Mouse (Mus musculus) limb, embryonic 15.5 days (tissue): ENCODE measurements at regions not wholly inside any gene's neighbourhood (a gene's known extent, or its start where the extent isn't known, plus 50 kb on each side); places are given as distances from the start of the nearest gene placed in this dataset.
A peak's percentile ranks its signal among the peaks of the same experiment; 100 is the strongest.

Experiments used
- ATAC-seq: fragments of 200-750 bp; cut with Nextera tagmentation; 2 replicates; pipeline ENCODE4 v1.8.0; 2017; ENCODE audit warnings: low read depth, moderate TSS enrichment; ENCODE audit not compliant: insufficient number of reproducible peaks, low FRiP score, low TSS enrichment
- H3K27ac ChIP-seq: fragments of 300-500 bp; sonication (generic); 2 replicates; pipeline ENCODE4 v1.5.1; 2015; ENCODE audit warnings: moderate library complexity, mild to moderate bottlenecking, inconsistent platforms
- H3K27me3 ChIP-seq: fragments of 300-500 bp; sonication (generic); 2 replicates; pipeline ENCODE4 v1.6.1; 2015; ENCODE audit warnings: inconsistent platforms
- H3K36me3 ChIP-seq: fragments of 300-500 bp; sonication (generic); 2 replicates; pipeline ENCODE4 v1.6.1; 2015; ENCODE audit warnings: inconsistent platforms
- H3K4me1 ChIP-seq: fragments of 300-500 bp; sonication (generic); 2 replicates; pipeline ENCODE4 v1.6.1; 2015; ENCODE audit warnings: inconsistent platforms
- H3K4me2 ChIP-seq: fragments of 300-500 bp; sonication (generic); 2 replicates; pipeline ENCODE4 v1.6.1; 2015; ENCODE audit warnings: mild to moderate bottlenecking, inconsistent platforms
- H3K4me3 ChIP-seq: fragments of 300-500 bp; sonication (generic); 2 replicates; pipeline ENCODE4 v1.5.1; 2015; ENCODE audit warnings: mild to moderate bottlenecking, inconsistent platforms
- H3K9ac ChIP-seq: fragments of 300-500 bp; sonication (generic); 2 replicates; pipeline ENCODE4 v1.6.1; 2015; ENCODE audit warnings: inconsistent platforms
- H3K9me3 ChIP-seq: fragments of 300-500 bp; sonication (generic); 2 replicates; pipeline ENCODE4 v1.6.1; 2016; ENCODE audit warnings: inconsistent platforms
- WGBS: fragments of 180-500 bp; shearing (Covaris S2); methylation state at CpG from one replicate; pipeline ENCODE4 v1.1.7; 2015; 5-methylcytosine and 5-hydroxymethylcytosine counted together

DNA sequence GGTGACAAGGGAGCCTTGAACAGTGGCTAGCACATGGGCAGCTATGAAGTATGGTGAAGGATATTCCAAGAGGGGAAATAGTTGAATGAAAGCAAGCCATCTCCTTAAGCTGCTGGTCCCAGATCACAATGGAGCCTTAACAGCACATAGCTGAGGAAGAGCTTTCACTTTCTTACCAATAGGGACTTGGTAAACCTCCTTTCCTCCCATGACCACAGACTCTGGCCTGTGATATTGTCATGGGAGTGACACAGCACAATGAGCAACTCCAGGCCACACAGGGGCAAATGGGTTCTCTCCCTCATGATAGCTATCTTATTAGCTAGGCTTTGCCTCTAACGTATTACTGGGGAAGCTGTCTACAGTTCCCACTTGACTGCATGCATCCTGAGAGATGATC is 113.5 kb upstream of the Snx19 start:
- no peak for ATAC-seq
- H3K4me3 ChIP-seq, result no peak overlapping the region
- no peak overlapping the region for H3K27ac ChIP-seq
- 81% methylated on average over 1 of the region's 1 CpGs for WGBS
- no peak overlapping the region for H3K4me2 ChIP-seq
- no peaks in the 10 kb centered on the region for H3K9me3 ChIP-seq
- no peaks in the 10 kb centered on the region for H3K27me3 ChIP-seq
- no peak overlapping the region for H3K9ac ChIP-seq
- H3K36me3 ChIP-seq, result no peaks in the 10 kb centered on the region
- H3K4me1 ChIP-seq, result peaks cover 10% of the 10 kb centered on the region

DNA sequence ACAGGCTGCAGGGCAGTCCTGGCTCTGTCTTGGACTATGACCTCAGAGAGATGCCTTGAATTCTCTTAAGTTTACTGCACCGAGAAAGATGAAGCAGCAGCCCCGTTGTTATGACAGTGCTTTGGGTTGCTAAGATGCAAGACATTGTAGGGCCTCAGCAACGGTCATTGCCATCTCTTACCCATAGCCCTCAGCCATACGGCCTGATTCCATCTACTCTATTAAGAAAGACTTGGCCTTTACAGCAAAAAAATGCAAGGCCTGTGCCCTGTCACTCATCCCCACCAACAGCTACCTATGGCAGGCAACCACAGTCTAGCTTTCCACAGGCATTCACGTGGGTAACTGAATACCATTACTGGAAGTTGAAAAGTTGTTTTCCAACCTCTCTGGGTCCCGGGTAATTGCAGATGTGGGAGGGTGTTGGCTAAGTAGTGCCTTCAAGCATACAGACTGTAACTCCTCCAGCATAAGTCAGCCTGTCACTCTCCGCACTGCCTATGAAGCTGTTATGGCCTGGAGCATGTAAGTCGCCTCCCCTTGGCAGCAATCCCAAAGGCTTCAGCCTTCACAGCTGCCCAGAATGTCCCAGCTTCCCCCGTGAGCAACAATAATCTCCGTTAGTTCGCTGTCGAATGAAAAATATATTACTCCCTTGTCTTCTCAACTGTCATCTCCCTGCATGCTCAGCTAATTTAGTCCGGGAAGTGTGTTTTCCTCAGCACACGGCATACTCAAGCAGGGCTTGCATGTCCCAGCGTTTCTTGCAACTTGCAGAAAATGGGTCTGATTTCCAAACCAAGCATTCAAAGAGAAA is 112.3 kb upstream of the Snx19 start:
- H3K27me3 ChIP-seq, result no peaks in the 10 kb centered on the region
- H3K4me1 ChIP-seq, result peaks cover 10% of the 10 kb centered on the region
- H3K9ac ChIP-seq, result no peak overlapping the region
- H3K4me3 ChIP-seq, result no peak overlapping the region
- H3K36me3 ChIP-seq, result no peaks in the 10 kb centered on the region
- ATAC-seq, result peak; percentile 63
- WGBS, result 34% methylated on average over 15 of the region's 15 CpGs
- no peak overlapping the region for H3K27ac ChIP-seq
- no peaks in the 10 kb centered on the region for H3K9me3 ChIP-seq
- H3K4me2 ChIP-seq, result peak overlapping the region; percentile 10; the same call in 1 of the 2 replicates

DNA sequence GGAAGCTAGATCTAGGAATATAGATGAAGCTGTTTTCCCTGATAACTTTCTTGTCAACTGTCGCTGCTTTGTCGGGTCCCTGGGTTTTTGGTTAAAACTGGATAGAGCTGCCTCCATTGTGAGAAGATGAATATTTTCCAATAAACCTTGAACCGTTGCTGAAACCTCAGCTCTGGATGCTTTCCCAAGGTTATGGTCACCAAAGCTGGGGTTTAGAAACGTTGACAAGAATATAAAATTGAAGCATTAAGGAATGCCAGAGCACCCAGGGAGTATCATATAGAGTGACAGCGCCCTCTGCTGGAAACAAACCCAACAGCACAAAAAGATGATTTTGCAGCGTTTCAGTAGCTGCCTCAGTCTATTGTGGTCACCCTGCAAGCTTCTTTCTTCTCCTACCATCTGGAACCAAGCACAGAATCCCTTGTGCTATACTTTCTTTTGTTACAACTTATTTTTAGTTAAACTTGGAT is 111.7 kb upstream of the Snx19 start:
- Histone ChIP-seq H3K4me2 (peak overlapping the region; percentile 10; the same call in 1 of the 2 replicates), H3K9ac (no peak overlapping the region), H3K4me3 (no peak overlapping the region), H3K27ac (no peak overlapping the region), H3K9me3 (no peaks in the 10 kb centered on the region), H3K4me1 (peaks cover 10% of the 10 kb centered on the region), H3K36me3 (no peaks in the 10 kb centered on the region), H3K27me3 (no peaks in the 10 kb centered on the region)
- 28% methylated on average over 6 of the region's 6 CpGs for WGBS
- no peak for ATAC-seq

DNA sequence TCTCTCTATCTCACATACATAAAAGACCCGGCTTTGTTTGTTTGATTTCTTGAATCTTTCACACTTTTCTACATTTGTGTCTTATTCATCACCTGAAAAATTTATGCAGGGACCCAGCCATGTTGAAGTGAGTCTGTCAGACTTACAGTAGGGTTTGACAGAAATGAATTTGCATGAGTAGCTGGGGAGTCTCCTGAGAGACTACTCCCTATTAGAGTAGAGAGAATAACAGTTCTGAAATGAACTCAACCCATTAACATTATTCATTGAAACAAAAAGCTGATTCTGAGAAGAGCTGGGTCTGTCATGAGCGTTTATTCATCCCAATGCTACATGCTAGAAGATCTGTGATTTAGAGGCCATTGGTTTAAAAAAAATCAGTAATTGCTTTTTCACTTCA is 82.0 kb upstream of the Snx19 start:
- no peaks in the 10 kb centered on the region for H3K27me3 ChIP-seq
- H3K4me3 ChIP-seq, result no peak overlapping the region
- ATAC-seq, result no peak
- no peaks in the 10 kb centered on the region for H3K36me3 ChIP-seq
- WGBS, result 87% methylated on average over 2 of the region's 2 CpGs
- no peak overlapping the region for H3K9ac ChIP-seq
- no peaks in the 10 kb centered on the region for H3K4me1 ChIP-seq
- H3K27ac ChIP-seq, result no peak overlapping the region
- no peaks in the 10 kb centered on the region for H3K9me3 ChIP-seq
- no peak overlapping the region for H3K4me2 ChIP-seq

- no peak overlapping the region for H3K27ac ChIP-seq
- H3K4me1 ChIP-seq, result no peaks in the 10 kb centered on the region
- H3K9me3 ChIP-seq, result no peaks in the 10 kb centered on the region
- no peak overlapping the region for H3K4me2 ChIP-seq
- 23% methylated on average over 4 of the region's 4 CpGs for WGBS
- no peaks in the 10 kb centered on the region for H3K36me3 ChIP-seq
- no peak for ATAC-seq
- H3K4me3 ChIP-seq, result no peak overlapping the region
- no peak overlapping the region for H3K9ac ChIP-seq
- H3K27me3 ChIP-seq, result no peaks in the 10 kb centered on the region
Measured at GRCm38 (mm10) chr9:30353965-30354364, 72.9 kb upstream of the Snx19 start.

GRCm38 (mm10) chr9:30355642-30356041 is 71.3 kb upstream of the Snx19 start:
- H3K4me1 ChIP-seq, result no peaks in the 10 kb centered on the region
- WGBS, result 90% methylated on average over 2 of the region's 2 CpGs
- H3K36me3 ChIP-seq, result no peaks in the 10 kb centered on the region
- no peak for ATAC-seq
- no peak overlapping the region for H3K4me2 ChIP-seq
- no peak overlapping the region for H3K4me3 ChIP-seq
- no peak overlapping the region for H3K9ac ChIP-seq
- H3K27ac ChIP-seq, result no peak overlapping the region
- H3K9me3 ChIP-seq, result no peaks in the 10 kb centered on the region
- no peaks in the 10 kb centered on the region for H3K27me3 ChIP-seq

DNA sequence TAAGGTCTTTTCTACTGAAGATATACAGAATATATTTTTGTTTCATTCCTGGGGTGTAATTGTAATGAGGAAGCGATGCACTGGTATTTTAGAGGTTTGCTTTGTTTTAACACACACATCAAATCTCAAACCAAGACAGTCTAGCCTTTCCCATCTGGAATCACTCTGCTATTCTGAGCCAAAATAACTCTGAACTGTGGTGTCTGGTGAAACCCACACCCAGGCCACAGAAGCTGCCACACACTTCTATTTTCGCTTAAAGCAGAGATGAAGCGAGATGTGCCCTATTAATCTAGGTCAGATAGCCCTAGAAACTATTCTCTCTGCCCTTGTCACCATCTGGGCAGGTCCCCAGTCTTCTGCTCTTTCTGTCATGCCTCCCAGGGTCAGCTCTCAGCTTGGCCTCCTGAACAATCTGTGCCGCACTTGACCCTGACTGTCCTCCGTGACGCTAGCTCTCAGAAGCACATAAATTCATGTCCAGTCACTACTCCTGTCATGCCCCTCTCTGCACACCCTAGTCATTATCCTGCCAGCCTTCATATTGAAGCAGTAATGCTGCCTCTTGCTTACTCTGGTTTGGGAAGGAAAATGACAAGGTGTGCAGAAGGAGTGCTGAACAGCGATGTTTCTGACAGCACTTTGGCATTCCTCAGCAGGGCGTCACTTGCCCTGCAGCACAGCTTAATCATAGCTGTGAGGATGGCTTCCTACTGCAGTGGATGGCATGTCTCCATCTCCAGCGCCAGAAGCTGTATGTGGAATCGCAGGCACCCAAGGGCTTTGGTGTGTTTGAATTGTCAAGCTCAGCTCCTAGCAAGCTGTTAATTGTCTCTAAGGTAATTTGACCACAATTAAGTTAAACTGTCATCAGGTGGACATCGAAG is 57.1 kb upstream of the Snx19 start:
- no peak for ATAC-seq
- no peaks in the 10 kb centered on the region for H3K9me3 ChIP-seq
- WGBS, result 54% methylated on average over 11 of the region's 11 CpGs

GRCm38 (mm10) chr9:30370789-30371188 is 56.1 kb upstream of the Snx19 start:
- no peak for ATAC-seq
- H3K9me3 ChIP-seq, result no peaks in the 10 kb centered on the region
- 71% methylated on average over 2 of the region's 2 CpGs for WGBS
- no peaks in the 10 kb centered on the region for H3K27me3 ChIP-seq
- H3K27ac ChIP-seq, result no peak overlapping the region
- no peaks in the 10 kb centered on the region for H3K36me3 ChIP-seq
- H3K4me1 ChIP-seq, result 0 out of 2 replicates have a peak, but pooled peaks cover 3% of the 10 kb centered on the region
- no peak overlapping the region for H3K4me3 ChIP-seq
- H3K9ac ChIP-seq, result no peak overlapping the region
- H3K4me2 ChIP-seq, result no peak overlapping the region

More for the DNA sequence above, 57.1 kb upstream of the Snx19 start:
- Histone ChIP-seq H3K9ac (no peak overlapping the region), H3K4me1 (0 out of 2 replicates have a peak, but pooled peaks cover 3% of the 10 kb centered on the region), H3K4me3 (no peak overlapping the region), H3K36me3 (no peaks in the 10 kb centered on the region), H3K27me3 (no peaks in the 10 kb centered on the region), H3K4me2 (no peak overlapping the region), H3K27ac (no peak overlapping the region)

DNA sequence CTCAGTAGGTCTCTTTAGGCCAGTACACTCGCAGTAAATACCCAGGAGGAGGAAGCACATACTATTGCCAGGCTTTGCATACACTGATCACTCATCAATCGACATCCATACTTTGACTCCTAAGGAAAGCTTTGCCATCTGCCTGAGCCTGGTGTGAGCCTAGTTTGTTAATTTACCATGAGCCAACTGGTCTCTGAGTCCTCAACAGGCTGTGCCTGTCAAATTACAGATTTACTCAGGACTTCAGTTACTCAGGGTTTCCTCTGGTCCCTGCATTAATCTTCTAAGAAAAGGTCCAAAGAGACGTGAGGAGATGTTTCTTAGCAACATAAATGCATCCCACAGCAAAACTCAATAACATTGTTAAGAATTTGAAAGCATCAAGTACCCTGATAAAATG is 50.0 kb upstream of the Snx19 start:
- Histone ChIP-seq H3K9me3 (no peaks in the 10 kb centered on the region), H3K9ac (no peak overlapping the region), H3K4me3 (no peak overlapping the region), H3K4me2 (no peak overlapping the region), H3K27me3 (no peaks in the 10 kb centered on the region), H3K27ac (no peak overlapping the region), H3K36me3 (no peaks in the 10 kb centered on the region), H3K4me1 (no peaks in the 10 kb centered on the region)
- 53% methylated on average over 3 of the region's 3 CpGs for WGBS
- ATAC-seq, result no peak
